Mouse (Mus musculus) inflammation-experienced regulatory T-cells, adult 16 weeks (primary cell): ENCODE data around the gene Gcm2. TPM values are rescaled to one million over a fixed set of nuclear protein-coding genes. Genes with fewer than 3 reads are reported as not detected.

Source experiments
- polyA plus RNA-seq: library from polyadenylated mRNA; unstranded; fragments of 100-300 nt; shearing (Covaris generic); gene quantifications from one replicate; pipeline ENCODE4 v1.2.1, GENCODE M21; 2017

Gene Gcm2
- not detected for polyA plus RNA-seq

GRCm38 (mm10) chr13:41110935-41111334 is at the start of gene Gcm2:
Gene Gcm2 (minus strand): TSS chr13:41111035.

GRCm38 (mm10) chr13:41113940-41114339 is 3.1 kb upstream of the Gcm2 start, which contains the start of gene Sycp2l:
Gene Sycp2l (plus strand): TSS chr13:41114307.

GRCm38 (mm10) chr13:41079421-41079780 is 31.4 kb downstream of the Gcm2 start, which contains the start of gene Mak:
Gene Mak (minus strand): TSS chr13:41079706.

Other genes with a start within 250 kb of the Gcm2 start
- gene Pak1ip1, start 110.0 kb downstream of the Gcm2 start, polyA plus RNA-seq = 104 TPM
- 195 TPM for gene Tmem14c, start 94.7 kb downstream of the Gcm2 start, polyA plus RNA-seq
- not detected for gene Mak, start 31.3 kb downstream of the Gcm2 start, polyA plus RNA-seq
- 0.32 TPM for gene Sycp2l, start 3.3 kb upstream of the Gcm2 start, polyA plus RNA-seq
- not detected for gene Elovl2, start 109.4 kb upstream of the Gcm2 start, polyA plus RNA-seq
- gene Smim13, start 138.8 kb upstream of the Gcm2 start, polyA plus RNA-seq = 2.3 TPM
- not detected for gene Gm17364, start 162.9 kb upstream of the Gcm2 start, polyA plus RNA-seq